Mouse (Mus musculus): ENCODE data around the gene Vmn1r188.
"Not testable (repeated sequence)": the region's sequence is repeated elsewhere in the genome, so short reads cannot be mapped to it uniquely, and the experiment has no call there.

Vmn1r188 gene

DNA sequence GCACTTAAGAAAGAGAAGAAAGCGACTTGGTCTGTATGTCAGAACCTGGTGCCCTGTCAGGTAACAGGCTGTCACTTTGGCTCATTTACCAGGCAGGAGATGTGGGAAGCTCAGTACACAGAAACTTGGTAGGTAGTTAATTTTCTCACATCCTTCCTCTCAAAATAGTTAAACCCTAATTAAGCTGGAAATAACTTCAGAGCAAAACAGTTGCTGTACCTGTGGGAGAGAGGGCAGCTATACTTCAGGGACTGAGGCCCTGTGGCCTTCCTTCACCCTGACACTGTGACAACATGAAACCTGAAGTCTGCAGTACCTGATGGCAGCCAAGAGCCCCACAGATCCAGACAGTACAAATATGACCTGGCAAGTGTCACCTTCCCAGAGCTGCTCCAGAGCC lies at the start of gene Vmn1r188:
Gene Vmn1r188 (plus strand): TSS at position 301 of the 400 bp plus-strand sequence.
- DNase-seq (ENCODE audit: low spot score), result not testable (repeated sequence)

DNA sequence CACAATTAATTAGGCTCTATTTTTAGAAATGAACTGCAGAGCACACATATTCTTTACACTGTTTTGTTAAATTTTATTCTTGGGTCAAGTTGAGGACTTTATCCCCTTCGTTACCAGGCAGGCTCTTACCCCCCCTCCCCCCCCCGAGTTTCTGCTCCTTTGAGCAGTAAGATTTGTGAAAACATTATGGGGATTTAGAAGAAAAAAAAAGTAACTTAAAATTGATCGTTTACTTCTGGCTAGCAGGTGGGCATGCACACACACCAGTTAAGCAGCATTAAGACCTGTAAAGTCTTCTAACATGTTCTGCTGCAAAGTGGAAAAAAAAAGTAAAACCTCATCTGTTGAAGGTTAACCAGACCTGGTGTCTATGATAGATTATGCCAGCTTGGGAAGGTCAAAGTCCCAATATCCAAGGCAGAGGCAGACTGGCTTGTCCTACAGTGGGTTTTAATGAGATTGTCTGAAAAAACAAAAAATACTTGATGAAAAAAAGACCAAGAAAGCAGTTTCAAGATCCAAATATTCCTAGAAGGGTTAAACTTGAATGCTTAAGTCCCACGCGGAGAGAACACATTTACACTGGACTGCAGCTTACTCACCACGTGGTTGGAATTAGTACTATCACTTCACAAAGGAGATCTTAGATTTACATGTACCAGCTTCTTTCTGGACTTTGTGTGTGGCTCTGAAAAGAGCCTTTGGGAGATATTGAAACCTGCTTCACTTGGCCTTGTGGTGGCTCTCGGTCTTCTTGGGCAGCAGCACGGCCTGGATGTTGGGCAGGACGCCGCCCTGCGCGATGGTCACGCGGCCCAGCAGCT lies 49.6 kb upstream of the Vmn1r188 start:
- DNase-seq (ENCODE audit: low spot score), result no peak

- DNase-seq (ENCODE audit: low spot score), result peak; percentile 62
Observed at GRCm38 (mm10) chr13:22035267-22036148, 48.7 kb upstream of the Vmn1r188 start, which contains the start of the genes Hist1h2ah and Hist1h2bk. TSS of gene Hist1h2ah (minus strand) at chr13:22035568. TSS of gene Hist1h2bk (plus strand) at chr13:22035870.

DNA sequence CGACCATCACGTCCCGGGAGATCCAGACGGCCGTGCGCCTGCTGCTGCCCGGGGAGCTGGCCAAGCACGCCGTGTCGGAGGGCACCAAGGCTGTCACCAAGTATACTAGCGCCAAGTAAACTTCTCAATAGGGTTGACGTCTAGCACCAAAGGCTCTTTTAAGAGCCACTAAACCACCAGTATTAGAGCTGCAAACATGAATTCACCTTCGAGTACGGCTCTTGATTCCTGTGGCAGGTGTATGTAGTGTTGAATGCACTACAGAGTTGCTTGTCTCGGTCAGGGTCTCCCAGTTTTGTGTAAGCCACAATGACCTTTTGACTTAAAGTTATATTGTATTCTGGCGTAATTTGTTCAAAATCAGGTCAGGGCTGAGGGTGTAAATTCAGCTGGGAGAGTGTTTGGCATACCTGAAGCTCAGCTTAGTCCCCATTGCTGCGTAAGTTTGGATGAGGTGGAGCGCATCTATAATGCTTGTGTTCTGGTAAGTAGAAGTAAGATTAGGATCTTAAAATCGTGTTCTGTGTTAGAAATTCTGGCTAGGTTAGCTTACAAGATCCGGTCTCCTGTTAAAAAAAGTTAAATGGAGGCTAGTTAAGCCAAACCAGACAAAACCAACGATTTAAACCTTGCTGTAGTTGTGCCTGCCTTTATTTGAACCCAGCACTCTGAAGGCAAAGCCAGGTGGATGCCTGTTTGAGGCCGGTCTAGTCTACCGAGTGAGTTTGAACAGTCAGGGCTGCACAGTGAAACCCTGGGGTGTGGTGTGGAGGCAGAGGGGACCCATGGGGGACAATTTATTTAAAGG lies 47.9 kb upstream of the Vmn1r188 start:
- no peak for DNase-seq (ENCODE audit: low spot score)

DNA sequence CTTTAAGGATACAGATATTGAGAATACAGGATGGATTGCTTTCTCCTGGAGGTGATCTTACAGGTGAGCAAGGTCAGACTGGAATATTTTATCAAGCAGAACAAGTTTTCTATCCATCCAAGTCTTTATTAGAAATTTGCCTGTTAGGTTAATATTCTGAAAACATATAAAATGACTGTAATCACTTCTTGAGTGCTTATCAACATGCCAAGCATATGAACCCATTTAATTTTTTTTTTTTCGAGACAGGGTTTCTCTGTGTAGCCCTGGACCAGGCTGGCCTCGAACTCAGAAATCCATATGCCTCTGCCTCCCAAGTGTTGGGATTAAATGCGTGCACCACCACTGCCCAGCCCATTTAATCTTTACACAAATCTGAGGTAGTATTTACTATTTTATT lies 47.3 kb upstream of the Vmn1r188 start:
- no peak for DNase-seq (ENCODE audit: low spot score)

GRCm38 (mm10) chr13:22037415-22037814 lies 46.8 kb upstream of the Vmn1r188 start:
- DNase-seq (ENCODE audit: low spot score), result no peak

DNA sequence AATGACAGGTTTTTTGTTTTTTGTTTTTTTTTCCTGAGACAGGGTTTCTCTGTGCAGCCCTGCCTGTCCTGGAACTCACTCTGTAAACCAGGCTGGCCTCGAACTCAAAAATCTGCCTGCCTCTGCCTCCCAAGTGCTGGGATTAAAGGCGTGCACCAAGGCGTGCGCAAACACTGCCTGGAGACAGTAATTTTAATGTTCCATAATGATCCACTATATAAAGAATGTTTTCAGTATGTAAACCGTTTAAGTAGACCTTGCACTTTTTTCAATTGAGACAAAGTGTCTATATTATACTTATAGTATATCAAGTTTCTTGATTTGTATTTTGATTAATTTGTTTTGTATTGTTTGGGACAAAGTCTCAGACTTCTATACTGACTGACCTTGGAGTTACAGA lies 44.9 kb upstream of the Vmn1r188 start:
- no peak for DNase-seq (ENCODE audit: low spot score)

DNA sequence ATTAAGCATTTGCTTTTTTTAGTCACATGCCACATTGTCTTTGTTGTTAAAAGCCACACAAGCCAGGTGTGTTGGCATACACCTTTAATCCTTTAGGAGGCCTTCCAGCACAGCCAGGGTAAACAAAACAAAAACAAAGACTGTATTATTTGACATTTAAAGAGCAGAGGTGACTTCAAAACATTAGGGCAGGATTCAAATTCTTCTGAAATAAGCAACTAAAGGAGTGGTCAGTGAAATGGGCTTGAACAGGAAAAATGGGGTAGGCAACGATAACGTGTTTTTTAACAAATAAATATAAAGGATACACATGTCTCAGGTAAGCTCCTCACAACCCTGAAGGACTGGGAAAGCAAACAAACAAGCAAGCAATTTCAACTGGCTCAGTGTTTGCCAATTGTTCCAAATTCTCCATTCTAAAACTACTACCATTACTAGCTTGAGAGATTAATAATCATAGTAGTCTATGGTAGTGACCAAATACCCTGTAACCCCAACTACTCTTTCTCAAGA lies 44.2 kb upstream of the Vmn1r188 start:
- DNase-seq (ENCODE audit: low spot score), result no peak

- no peak for DNase-seq (ENCODE audit: low spot score)
Observed at GRCm38 (mm10) chr13:22040464-22041141, 43.6 kb upstream of the Vmn1r188 start.

DNA sequence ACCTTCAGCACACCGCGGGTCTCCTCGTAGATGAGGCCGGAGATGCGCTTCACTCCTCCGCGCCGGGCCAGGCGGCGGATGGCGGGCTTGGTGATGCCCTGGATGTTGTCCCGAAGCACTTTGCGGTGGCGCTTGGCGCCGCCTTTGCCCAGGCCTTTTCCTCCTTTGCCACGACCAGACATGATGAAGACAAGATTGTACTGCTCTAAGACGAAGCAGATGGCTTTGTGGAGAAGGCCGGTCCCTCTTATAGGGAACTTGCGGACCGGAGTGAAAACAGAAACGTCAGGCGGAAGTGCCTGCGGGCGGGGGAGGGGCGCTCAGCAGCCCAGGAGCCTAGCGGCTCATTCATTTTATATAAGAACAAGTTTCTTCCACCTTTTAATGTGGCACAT lies 43.1 kb upstream of the Vmn1r188 start, which contains the start of gene Hist1h4i:
Gene Hist1h4i (minus strand): TSS at position 221 of the 395 bp plus-strand sequence.
- DNase-seq (ENCODE audit: low spot score), result peak; percentile 99

DNA sequence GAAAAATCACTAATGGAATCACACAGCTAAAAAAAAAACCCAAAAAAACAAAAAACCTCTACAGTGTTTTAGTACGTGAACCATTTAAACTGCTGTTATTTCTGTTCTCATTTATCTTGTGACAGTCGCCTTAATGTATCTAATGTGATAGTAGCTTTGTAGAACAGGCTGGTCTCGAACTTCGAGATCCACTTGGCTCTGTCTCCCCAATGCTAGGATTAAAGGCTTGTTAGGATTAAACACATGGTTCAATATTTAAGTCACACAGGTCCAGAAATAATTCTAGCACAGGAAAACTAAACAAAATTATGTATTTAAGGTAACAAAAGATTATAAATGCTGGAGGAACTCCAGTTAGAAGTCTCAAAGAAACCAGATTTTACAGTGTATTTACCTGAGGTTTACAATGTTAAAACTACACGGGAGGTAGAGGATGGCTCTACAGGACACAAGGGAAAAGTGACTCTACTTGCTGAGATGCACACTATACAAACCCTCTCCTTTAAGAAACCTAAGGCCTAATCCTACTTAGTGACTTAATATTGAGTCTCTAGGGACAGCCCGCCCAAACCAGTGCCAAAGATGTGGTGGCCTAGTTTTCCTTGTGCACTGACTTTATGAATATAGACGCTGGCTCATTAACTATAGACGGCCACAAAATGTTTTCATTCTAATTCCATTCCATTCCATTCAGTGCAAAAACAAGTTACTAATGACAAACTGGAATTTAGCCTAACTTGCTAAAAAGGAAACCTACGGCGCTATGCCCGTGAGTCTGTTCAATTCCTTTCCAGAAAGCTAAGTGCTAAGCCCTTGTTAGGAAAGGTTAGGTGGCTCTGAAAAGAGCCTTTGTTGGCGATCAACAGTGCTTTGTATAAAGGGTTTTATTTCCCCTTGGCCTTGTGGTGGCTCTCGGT lies 42.3 kb upstream of the Vmn1r188 start:
- DNase-seq (ENCODE audit: low spot score), result no peak

DNA sequence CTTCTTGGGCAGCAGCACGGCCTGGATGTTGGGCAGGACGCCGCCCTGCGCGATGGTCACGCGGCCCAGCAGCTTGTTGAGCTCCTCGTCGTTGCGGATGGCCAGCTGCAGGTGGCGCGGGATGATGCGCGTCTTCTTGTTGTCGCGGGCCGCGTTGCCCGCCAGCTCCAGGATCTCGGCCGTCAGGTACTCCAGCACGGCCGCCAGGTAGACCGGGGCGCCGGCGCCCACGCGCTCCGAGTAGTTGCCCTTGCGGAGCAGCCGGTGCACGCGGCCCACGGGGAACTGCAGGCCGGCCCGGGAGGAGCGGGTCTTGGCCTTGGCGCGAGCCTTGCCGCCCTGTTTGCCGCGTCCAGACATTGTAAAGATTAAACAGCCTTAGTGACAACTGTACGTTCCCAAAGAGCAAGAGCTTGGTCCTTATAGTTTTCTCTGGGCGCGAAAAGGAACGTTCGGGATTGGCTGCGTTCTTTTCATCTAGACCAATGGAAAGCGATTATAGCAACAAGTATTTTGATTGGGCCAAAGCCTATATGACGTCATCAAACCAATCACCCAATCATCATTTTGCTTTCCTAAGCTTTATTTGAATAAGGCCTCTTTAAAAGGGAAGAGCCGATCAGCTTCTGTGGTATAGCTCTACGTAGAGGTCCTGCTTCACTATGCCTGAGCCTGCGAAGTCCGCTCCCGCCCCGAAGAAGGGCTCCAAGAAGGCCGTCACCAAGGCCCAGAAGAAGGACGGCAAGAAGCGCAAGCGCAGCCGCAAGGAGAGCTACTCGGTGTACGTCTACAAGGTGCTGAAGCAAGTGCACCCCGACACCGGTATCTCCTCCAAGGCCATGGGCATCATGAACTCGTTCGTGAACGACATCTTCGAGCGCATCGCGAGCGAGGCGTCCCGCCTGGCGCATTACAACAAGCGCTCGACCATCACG lies 41.4 kb upstream of the Vmn1r188 start, which contains the start of the genes Hist1h2ag and Hist1h2bj:
Gene Hist1h2ag (minus strand): TSS at position 377 of the 935 bp plus-strand sequence.
Gene Hist1h2bj (plus strand): TSS at position 647 of the 935 bp plus-strand sequence.
- peak; percentile 67 for DNase-seq (ENCODE audit: low spot score)

DNA sequence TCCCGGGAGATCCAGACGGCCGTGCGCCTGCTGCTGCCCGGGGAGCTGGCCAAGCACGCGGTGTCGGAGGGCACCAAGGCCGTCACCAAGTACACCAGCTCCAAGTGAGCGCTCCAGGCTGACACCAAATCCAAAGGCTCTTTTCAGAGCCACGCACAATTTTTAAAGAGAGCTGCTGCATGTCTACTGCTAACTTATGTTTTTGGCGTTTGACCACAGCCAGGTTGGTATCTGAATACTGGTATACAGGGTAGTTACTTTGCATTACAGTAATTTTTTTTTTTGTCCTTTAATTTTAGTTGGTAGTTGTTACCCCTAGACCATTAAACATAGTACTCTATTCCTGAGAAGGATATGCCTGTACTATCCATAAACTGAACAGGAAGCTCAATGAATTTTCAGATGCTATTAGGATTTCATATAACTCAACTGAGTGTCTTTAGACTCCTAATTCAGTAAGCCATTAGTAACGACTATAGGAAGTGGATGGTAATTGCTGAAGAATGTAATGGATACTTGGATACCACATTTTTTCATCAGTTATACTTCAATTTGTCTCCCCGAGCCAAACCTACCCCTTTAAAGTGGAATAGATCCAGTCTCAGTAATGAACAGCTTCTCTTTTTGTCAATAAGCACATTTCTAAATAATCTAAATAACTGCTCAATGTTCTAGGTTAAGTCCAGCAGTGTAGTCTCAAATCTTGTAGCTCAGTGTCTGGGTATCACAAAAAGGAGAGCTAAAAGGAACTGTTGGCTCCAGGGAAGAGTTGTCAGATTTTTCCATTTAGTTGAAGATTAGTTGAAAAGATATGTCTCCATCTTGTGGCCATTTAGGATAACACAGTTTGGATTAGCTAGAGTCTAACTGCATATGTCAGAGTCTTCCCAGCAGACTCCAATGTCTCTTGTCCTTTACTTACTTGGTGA lies 40.5 kb upstream of the Vmn1r188 start:
- DNase-seq (ENCODE audit: low spot score), result no peak

DNA sequence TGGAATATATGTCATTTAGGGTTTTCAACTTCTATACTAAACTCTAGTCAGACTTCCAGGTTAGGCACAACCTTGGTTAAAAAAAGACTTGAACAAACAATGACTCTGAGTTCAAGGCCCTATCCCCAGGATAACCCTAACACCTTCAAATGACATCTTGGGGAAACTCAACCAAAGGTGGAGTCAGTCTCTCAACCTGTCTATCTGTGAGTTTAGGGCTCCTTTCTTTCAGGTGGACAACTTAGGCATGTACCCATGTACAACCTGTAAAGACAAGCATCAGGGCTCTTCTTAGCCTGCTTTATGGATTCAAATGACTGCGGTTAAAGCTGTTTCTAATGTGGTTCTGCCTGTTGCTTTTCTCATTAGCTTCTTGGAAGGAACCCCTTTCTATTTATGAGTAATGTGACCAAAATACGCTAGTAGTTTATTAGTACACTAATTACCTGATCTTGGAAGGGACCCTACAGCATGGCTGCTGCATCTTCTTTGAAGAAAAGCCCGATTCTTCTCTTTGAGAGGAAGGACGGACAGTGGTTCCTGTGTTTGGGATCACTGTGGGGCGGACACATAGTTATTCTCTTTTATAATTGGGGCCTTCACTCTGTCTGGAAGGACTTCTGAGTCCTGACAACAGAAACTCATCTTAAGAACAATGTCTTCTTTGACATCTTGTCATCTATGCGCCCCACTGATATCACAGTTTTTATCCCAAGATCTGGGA lies 39.6 kb upstream of the Vmn1r188 start:
- no peak for DNase-seq (ENCODE audit: low spot score)

DNA sequence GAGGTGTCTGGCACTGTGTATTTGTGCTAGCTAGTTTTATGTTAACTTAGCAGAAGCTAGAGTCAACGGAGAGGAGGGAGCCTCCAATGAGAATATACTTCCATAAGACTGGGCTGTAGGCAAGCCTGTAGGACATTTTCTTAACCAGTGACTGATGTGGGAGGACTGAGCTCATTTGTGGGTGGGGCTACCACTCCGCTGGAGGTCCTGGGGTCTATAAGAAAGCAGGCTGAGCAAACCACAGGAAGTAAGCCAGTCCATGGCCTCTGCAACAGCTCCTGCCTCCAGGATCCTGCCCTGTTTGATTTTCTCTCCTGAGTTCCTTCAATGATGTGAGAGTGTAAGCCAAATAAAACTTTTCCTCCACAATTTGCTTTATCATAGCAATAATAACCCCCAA lies 38.9 kb upstream of the Vmn1r188 start:
- DNase-seq (ENCODE audit: low spot score), result no peak

- DNase-seq (ENCODE audit: low spot score), result no peak
Observed at GRCm38 (mm10) chr13:22049041-22049440, 35.2 kb upstream of the Vmn1r188 start.
